Mouse (Mus musculus): ENCODE results near the gene Col9a1.

GRCm38 (mm10) chr1:24184981-24185380 is 7.6 kb downstream of the Col9a1 start:
- TF ChIP-seq CTCF (IDR thresholded peaks at IDR 0.05; ENCODE audit: extremely low read depth, insufficient read depth, insufficient read length, insufficient replicate concordance) (no peak), POLR2A (IDR thresholded peaks at IDR 0.05; ENCODE audit: low read depth, low read length) (no peak)

Measured in spleen, adult 2 months (tissue).